Mouse (Mus musculus) intestine, embryonic 15.5 days (tissue): ENCODE results near the gene Ccdc102a. TPM values are rescaled to one million over a fixed set of nuclear protein-coding genes. Genes with fewer than 3 reads are reported as not detected.

Experiments used
- ATAC-seq: fragments of 200-750 bp; cut with Nextera tagmentation; 2 replicates; pipeline ENCODE4 v1.8.0; 2017; ENCODE audit warnings: moderate TSS enrichment, moderate library complexity
- H3K27ac ChIP-seq: fragments of 300-500 bp; sonication (generic); 2 replicates; pipeline ENCODE4 v1.5.1; 2015; ENCODE audit warnings: mild to moderate bottlenecking, inconsistent platforms
- H3K27me3 ChIP-seq: fragments of 300-500 bp; sonication (generic); replicated peaks from 2 replicates; pipeline ENCODE4 v1.6.1; 2015; ENCODE audit warnings: inconsistent platforms
- H3K36me3 ChIP-seq: fragments of 300-500 bp; sonication (generic); 2 replicates; pipeline ENCODE4 v1.6.1; 2015; ENCODE audit warnings: inconsistent platforms
- H3K4me1 ChIP-seq: fragments of 300-500 bp; sonication (generic); replicated peaks from 2 replicates; pipeline ENCODE4 v1.6.1; 2015; ENCODE audit warnings: inconsistent platforms
- H3K4me2 ChIP-seq: fragments of 300-500 bp; sonication (generic); replicated peaks from 2 replicates; pipeline ENCODE4 v1.6.1; 2015; ENCODE audit warnings: mild to moderate bottlenecking, inconsistent platforms
- H3K4me3 ChIP-seq: fragments of 300-500 bp; sonication (generic); replicated peaks from 2 replicates; pipeline ENCODE4 v1.5.1; 2015; ENCODE audit warnings: inconsistent platforms
- H3K9ac ChIP-seq: fragments of 300-500 bp; sonication (generic); 2 replicates; pipeline ENCODE4 v1.6.1; 2015; ENCODE audit warnings: inconsistent platforms
- H3K9me3 ChIP-seq: fragments of 300-500 bp; sonication (generic); 2 replicates; pipeline ENCODE4 v1.6.1; 2016; ENCODE audit warnings: inconsistent platforms
- WGBS: fragments of 180-500 bp; shearing (Covaris S2); methylation state at CpG from one replicate; pipeline ENCODE4 v1.1.7; 2015; 5-methylcytosine and 5-hydroxymethylcytosine counted together
- polyA plus RNA-seq: library from polyadenylated mRNA; unstranded; fragments of >200 nt; fragmentation: Nextera tagmentation; extraction: Ambion mirVana; gene quantifications from 2 replicates; pipeline ENCODE4 v1.2.1, GENCODE M21; 2015

The Ccdc102a gene
- polyA plus RNA-seq, 1 experiment from 2014 or later: 20.7 TPM

DNA sequence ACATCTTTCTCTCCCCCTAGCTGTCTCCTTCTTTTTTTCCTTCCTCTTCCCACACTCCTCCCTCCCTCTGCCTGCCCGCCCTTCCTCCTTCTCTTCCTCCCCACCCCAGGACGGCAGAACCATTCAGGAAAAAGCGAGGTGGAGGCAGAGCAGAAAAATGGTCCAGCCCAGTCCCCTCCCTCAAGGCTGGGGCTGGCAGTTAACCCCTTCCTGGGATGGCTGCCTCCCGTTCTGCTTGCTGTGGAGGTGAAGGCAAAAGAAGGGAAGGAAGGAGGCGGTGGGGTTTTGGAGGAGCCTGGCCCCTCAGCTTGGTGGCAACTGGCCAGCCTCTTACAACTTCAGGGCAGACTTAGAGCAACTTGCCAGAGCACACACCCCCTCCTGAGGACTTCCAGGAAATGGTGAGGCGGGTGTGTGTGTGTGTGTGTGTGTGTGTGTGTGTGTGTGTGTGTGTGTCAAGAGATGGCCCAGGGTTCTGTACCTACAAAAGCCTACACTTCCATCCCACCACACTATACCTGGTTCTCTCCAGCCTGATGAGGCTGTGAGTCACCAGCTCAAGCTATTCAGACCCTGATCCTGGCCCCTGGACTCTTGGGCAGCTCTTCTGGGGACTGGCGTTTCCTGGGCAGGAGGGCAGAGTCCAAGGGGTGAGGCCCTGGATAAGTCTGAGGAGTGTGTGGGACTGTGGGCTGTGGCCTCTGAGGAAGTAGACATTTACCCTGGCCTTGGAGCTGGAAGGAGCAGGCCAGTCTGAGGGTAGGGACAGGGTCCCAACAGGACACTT, 46.6 kb downstream of the Ccdc102a start:
- peaks cover 46% of the 10 kb centered on the region for H3K4me1 ChIP-seq
- ATAC-seq: peak; percentile 83

DNA sequence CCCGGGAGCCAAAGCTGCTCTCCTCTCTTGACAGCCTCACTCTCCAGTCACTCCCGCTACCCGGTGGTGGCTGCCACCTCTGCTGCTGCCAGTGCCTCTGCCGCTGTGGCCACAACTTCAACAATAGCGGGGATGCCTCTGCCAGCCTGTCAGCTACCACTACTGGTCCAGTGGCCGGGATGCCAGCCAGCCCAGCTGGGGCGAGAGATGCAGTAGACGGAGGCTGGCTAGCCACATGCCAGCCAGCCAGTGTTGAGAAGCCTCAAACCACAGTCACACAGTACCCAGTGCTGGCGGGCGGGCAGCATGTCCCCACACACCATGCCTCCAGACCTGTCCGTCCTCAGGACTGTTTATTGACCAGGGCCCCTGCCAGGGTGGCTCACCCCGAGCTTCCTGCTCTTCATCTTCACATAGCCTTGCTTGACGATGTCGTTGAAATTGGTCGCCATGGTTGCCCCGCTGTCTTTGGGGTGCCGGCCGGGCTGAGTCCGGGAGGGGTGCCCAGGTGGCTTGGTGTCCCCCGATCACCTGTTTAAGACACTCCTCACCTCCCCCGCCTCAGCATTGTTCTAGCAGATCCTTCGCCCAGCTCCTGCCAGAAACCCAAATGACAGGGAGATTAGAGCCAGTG, 47.3 kb downstream of the Ccdc102a start:
- H3K9ac ChIP-seq: peak overlapping the region; percentile 45
- 7% methylated on average over 22 of the region's 22 CpGs for WGBS
- no peak; the same call in 1 of the 2 replicates for ATAC-seq

More for the DNA sequence above, 46.6 kb downstream of the Ccdc102a start:
- peak overlapping the region; percentile 45 for H3K9ac ChIP-seq
- peak overlapping the region; percentile 45 for H3K4me3 ChIP-seq
- H3K27me3 ChIP-seq: no peaks in the 10 kb centered on the region
- peaks cover 10% of the 10 kb centered on the region for H3K36me3 ChIP-seq
- H3K27ac ChIP-seq: peak overlapping the region; percentile 92
- peak overlapping the region; percentile 89 for H3K4me2 ChIP-seq
- no peaks in the 10 kb centered on the region for H3K9me3 ChIP-seq
- WGBS: 5% methylated on average over 7 of the region's 7 CpGs

DNA sequence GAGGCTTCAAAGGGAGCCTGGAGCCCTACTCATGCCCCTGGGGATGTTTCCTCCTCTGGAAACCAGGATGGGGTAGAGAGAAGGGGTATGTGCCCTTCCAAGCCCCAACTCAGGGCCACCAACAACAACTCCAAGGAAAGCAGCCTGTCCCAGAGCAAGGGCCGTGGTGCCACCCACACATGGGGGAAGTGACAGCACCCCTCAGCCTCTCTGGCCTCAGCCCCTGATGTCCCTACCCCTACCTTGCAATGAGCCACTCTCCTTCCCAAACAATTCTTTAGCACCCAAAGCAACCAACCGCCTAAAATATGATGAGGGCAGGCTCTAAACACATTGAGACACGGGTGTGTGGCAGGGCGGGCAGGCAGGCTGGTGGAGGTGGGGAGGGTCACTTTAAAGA, 47.9 kb downstream of the Ccdc102a start:
- Histone ChIP-seq H3K4me3 (peak overlapping the region; percentile 45), H3K9me3 (no peaks in the 10 kb centered on the region), H3K27ac (no peak overlapping the region), H3K36me3 (peaks cover 21% of the 10 kb centered on the region), H3K4me2 (peak overlapping the region; percentile 89), H3K27me3 (no peaks in the 10 kb centered on the region), H3K4me1 (peaks cover 42% of the 10 kb centered on the region), H3K9ac (peak overlapping the region; percentile 45)
- no peak for ATAC-seq
- WGBS: 46% methylated on average over 4 of the region's 4 CpGs

More for the DNA sequence above, 47.3 kb downstream of the Ccdc102a start:
- Histone ChIP-seq H3K27me3 (no peaks in the 10 kb centered on the region), H3K4me2 (peak overlapping the region; percentile 89), H3K4me1 (peaks cover 46% of the 10 kb centered on the region), H3K9me3 (no peaks in the 10 kb centered on the region), H3K36me3 (peaks cover 15% of the 10 kb centered on the region), H3K27ac (peak overlapping the region; percentile 92), H3K4me3 (peak overlapping the region; percentile 45)

DNA sequence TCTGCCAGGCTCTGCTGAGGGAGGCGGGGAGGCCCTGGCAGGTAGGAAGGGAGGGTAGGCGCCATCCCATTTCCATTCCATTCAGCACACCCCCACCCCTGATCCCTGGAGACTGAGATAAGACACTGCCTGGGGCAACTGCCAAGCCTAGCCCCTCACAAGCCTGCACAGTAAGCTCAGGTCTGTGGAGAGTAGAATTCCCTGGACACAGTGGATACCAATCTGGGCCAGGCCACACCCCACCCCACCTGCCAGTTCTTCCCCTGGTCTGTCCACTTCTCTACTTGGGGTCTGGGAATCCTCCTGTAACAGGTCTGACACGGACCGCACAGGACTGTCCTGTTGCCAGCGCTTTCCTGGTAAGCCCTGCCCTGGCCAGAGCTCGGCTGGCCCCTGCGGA, 48.8 kb downstream of the Ccdc102a start:
- ATAC-seq: no peak
- no peak overlapping the region for H3K27ac ChIP-seq
- H3K36me3 ChIP-seq: peaks cover 28% of the 10 kb centered on the region
- H3K4me1 ChIP-seq: peaks cover 34% of the 10 kb centered on the region
- no peaks in the 10 kb centered on the region for H3K9me3 ChIP-seq
- H3K9ac ChIP-seq: no peak overlapping the region
- H3K4me2 ChIP-seq: peak overlapping the region; percentile 89
- no peak overlapping the region for H3K4me3 ChIP-seq
- H3K27me3 ChIP-seq: no peaks in the 10 kb centered on the region
- WGBS: 76% methylated on average over 7 of the region's 7 CpGs

DNA sequence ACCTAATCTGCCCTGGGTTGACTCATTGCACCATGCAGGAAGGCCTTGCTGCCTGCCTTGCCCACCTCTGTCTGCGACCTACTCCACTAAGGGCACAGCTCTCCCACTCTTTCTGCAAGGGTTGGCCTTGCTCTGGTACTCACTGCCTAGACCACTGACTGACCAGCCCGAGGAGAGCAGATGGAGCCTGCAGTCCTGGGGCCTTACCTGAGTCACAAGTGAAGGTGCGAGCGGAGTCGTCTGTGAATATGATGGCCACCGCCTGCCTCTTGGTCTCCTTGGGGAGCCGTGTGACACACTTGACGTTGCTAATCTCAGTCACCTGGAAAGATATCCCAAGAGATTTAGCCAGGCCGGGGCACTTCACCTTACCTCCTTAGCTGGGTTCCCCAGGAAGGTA, 51.0 kb downstream of the Ccdc102a start:
- no peak overlapping the region for H3K4me2 ChIP-seq
- no peak overlapping the region for H3K9ac ChIP-seq
- no peaks in the 10 kb centered on the region for H3K27me3 ChIP-seq
- H3K4me1 ChIP-seq: peaks cover 28% of the 10 kb centered on the region
- H3K4me3 ChIP-seq: no peak overlapping the region
- no peak overlapping the region for H3K27ac ChIP-seq
- no peaks in the 10 kb centered on the region for H3K9me3 ChIP-seq
- H3K36me3 ChIP-seq: peaks cover 43% of the 10 kb centered on the region
- 90% methylated on average over 9 of the region's 9 CpGs for WGBS
- no peak for ATAC-seq

DNA sequence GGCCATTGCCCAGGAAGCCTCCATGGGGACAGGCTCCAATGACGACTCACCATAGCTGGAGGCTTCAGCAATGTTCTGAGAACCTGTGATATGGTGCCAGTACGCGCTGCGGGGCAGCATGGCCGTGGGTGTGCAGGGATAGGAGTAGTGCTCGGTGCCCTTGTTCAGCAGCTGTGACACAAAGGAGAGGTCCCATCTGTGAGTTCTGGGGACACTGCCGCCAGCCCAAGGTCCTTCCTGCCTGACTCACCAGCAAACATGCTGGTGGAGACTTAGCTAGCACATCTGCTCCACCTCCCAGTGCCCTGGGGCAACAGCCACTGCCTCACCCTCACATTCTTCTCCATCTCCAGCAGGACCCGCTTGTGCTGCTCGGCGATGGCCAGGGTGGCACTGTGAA, 52.6 kb downstream of the Ccdc102a start:
- no peak overlapping the region for H3K27ac ChIP-seq
- peaks cover 17% of the 10 kb centered on the region for H3K4me1 ChIP-seq
- H3K27me3 ChIP-seq: no peaks in the 10 kb centered on the region
- no peaks in the 10 kb centered on the region for H3K9me3 ChIP-seq
- H3K4me2 ChIP-seq: no peak overlapping the region
- ATAC-seq: no peak
- 79% methylated on average over 10 of the region's 10 CpGs for whole genome bisulfite sequencing
- H3K36me3 ChIP-seq: peaks cover 50% of the 10 kb centered on the region
- H3K4me3 ChIP-seq: no peak overlapping the region
- H3K9ac ChIP-seq: no peak overlapping the region

DNA sequence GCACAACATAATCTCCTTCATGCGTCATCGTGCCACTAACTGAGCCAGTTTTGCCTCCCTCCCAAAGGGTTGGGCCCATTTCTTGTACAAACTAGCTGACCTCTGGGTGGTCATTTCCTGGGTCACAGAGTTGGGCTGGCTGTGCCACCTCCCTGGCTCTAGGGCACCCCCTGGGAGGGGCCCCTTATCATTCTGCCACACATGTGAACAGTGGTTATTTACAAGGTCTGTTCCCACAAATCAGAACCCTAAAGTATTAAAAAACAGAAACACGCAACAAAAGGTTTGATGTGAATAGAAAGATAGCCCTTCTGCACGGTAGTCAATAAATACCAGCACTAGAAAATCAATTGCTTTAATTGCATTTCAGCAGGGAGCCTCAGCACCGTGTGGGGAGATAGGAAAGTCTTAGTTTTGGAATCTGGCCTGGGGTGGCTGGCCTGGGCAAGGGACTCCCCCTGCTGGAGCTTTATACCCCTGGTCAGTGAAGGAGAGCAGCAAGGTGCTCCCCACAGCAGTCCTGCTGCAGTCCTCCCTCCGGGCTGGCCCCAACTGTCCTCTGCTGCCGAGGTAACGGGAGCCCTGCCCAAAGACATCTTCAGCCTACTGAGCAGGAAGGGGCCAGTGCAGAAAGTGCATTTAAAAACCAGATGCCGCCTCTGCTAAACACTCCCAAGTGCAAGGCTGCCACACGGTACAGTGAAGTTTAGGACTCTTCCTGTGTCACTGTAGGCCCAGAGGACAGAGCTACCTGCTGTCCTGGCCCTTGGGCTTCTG, 53.8 kb downstream of the Ccdc102a start:
- H3K36me3 ChIP-seq: peaks cover 52% of the 10 kb centered on the region
- H3K4me3 ChIP-seq: no peak overlapping the region
- no peak for ATAC-seq
- no peak overlapping the region for H3K4me2 ChIP-seq
- no peak overlapping the region for H3K27ac ChIP-seq
- WGBS: 63% methylated on average over 10 of the region's 10 CpGs
- H3K9me3 ChIP-seq: no peaks in the 10 kb centered on the region
- peaks cover 6% of the 10 kb centered on the region for H3K4me1 ChIP-seq
- H3K9ac ChIP-seq: no peak overlapping the region
- no peaks in the 10 kb centered on the region for H3K27me3 ChIP-seq

DNA sequence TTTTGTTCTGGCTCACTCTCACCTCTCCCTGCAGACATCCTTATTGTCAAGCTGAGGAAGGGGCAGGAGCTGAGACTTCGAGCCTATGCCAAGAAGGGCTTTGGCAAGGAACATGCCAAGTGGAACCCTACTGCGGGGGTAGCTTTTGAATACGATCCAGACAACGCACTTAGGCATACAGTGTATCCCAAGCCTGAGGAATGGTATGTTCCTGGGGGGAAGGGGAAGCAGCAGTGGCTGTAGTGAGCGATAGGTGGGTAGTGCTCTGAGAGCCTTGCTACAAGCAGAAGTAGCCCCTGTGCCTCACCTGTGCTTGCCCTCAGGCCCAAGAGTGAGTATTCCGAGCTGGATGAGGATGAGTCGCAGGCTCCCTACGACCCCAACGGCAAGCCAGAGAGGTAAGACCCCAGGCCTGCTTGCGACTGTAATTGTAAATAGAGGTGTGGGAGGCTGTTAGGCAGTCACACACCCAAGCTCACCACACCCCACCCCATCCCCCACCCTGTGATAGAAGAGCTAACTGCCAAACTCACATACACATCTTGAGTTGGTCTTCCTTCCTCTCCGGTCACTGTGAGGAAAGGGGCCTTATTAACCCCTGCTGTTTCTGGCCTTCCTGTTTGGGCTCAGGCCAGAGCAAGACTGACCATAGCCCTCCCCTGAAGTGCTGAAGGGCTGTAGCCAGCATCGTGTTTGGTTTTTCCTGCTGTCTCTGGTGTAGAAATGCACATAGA, 55.2 kb downstream of the Ccdc102a start:
- H3K4me3 ChIP-seq: no peak overlapping the region
- H3K27me3 ChIP-seq: no peaks in the 10 kb centered on the region
- no peak overlapping the region for H3K27ac ChIP-seq
- no peak overlapping the region for H3K4me2 ChIP-seq
- no peak for ATAC-seq
- WGBS: 74% methylated on average over 12 of the region's 12 CpGs
- H3K9ac ChIP-seq: no peak overlapping the region
- H3K9me3 ChIP-seq: no peaks in the 10 kb centered on the region
- H3K36me3 ChIP-seq: peaks cover 52% of the 10 kb centered on the region
- 0 out of 2 replicates have a peak, but pooled peaks cover 2% of the 10 kb centered on the region for H3K4me1 ChIP-seq

DNA sequence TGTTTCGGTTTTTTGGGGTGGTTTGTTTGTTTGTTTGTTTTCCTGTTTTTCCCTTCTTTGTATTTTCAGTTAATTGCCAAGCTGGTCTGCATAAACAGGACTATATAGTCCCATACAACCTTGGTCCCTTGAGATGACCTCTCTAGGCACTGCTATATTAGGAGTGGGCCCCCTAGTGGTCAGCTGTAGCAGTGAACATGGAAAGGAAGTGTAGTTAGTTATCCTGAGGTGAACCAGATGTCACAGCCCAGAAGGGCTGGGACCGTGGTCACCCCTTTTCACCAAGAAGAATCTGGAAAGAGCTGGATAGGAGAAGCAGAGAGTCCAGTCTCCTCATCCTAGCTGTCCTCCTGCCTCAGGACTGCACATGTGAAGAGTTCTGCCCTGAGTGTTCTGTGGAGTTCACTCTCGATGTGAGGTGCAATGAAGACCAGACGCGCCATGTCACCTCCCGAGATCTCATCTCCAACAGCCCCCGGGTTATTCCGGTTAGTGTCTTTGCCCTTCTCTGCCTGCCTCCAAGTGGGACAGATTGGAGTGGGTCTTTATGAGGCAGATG, 56.5 kb downstream of the Ccdc102a start:
- H3K36me3 ChIP-seq: peaks cover 44% of the 10 kb centered on the region
- peak; percentile 48; the same call in 1 of the 2 replicates for ATAC-seq

DNA sequence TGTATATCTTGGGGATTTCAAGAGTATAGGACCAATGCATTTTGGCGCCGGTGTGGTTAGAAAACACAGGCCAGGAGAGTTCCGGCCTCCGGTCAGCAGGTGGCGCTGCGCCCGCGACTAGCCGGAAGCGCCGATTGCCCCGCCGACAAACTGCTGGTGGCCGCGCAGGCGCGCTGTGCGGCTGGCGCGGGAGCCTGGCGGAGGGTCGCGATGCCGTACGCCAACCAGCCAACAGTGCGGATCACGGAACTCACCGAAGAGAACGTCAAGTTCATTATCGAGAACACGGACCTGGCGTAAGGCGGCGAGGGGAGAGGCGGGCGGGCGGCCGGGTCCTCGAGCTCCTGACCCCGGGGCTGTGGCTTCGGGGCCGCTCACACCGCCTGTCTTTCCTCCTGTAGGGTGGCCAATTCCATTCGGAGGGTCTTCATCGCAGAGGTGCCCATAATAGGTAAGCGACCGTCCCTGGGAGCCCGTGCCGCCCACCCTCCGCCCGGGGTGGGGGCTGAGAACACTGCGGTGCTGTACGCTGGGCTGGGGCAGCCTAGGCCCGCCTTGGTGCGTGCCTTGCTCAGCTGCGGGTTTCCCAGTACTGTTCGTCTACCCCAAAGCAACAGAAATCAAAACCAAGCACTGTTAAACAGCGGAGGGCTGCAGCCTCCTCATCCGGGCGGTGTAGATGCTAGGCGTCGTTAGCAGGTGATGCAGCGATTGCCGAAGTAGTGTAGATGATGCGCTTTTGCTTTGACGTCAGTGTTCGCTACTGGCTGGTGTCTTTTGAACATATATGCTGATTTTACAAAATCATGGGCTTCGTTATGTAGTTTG, 60.3 kb downstream of the Ccdc102a start, which contains the start of gene Polr2c:
Gene Polr2c (plus strand): TSS at position 105 of the 828 bp plus-strand sequence.
- peak within 1 kb of the TSS; percentile 93 for H3K9ac ChIP-seq
- ATAC-seq: peak; percentile 84
- H3K4me2 ChIP-seq: peak within 1 kb of the TSS; percentile 66
- H3K4me1 ChIP-seq: 0 out of 2 replicates have a peak, but pooled peaks cover 2% of the 10 kb centered on the region
- no peaks in the 10 kb centered on the region for H3K27me3 ChIP-seq
- WGBS: under 1% methylated on average over 68 of the region's 68 CpGs
- H3K4me3 ChIP-seq: peak within 1 kb of the TSS; percentile 90
- no peaks in the 10 kb centered on the region for H3K9me3 ChIP-seq
- H3K27ac ChIP-seq: peak within 1 kb of the TSS; percentile 75
- peaks cover 19% of the 10 kb centered on the region for H3K36me3 ChIP-seq

More for the DNA sequence above, 56.5 kb downstream of the Ccdc102a start:
- Histone ChIP-seq H3K4me2 (no peak overlapping the region), H3K9me3 (no peaks in the 10 kb centered on the region), H3K27ac (no peak overlapping the region), H3K4me1 (0 out of 2 replicates have a peak, but pooled peaks cover 2% of the 10 kb centered on the region), H3K27me3 (no peaks in the 10 kb centered on the region), H3K9ac (no peak overlapping the region), H3K4me3 (no peak overlapping the region)
- 68% methylated on average over 8 of the region's 8 CpGs for WGBS

DNA sequence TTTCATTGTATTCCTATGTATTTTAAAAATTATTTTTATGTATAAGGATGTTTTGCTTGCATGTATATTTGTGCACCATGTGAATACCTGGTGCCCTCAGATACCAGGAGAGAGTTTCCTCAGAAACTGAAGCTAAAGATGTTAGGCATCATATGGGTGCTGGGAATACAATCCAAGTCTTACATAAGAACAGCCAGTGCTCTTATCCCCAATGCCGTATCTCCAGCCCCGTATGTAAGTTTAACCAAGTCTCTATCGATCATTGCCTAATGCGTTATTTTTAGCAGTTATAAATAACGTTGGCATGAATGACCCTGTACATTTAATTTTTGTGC, 60.9 kb downstream of the Ccdc102a start:
- H3K4me3 ChIP-seq: no peak overlapping the region
- H3K36me3 ChIP-seq: peaks cover 18% of the 10 kb centered on the region
- peak overlapping the region; percentile 3; the same call in 1 of the 2 replicates for H3K4me2 ChIP-seq
- no peak overlapping the region for H3K27ac ChIP-seq
- no peaks in the 10 kb centered on the region for H3K9me3 ChIP-seq
- 0 out of 2 replicates have a peak, but pooled peaks cover 2% of the 10 kb centered on the region for H3K4me1 ChIP-seq
- 0 out of 2 replicates have a peak overlapping the region, but pooled peaks have one; percentile 12 for H3K9ac ChIP-seq
- no peaks in the 10 kb centered on the region for H3K27me3 ChIP-seq
- 31% methylated on average over 5 of the region's 5 CpGs for WGBS
- peak; percentile 19 for ATAC-seq
